Mouse (Mus musculus): ENCODE measurements around the gene Maml2. TPM values are rescaled to one million over a fixed set of nuclear protein-coding genes. Genes with fewer than 3 reads are reported as not detected.

Maml2 gene
- total RNA-seq, 1 experiment: 1.9 TPM

GRCm38 (mm10) chr9:13491107-13491506 is 193.3 kb downstream of the Maml2 start:
- in situ Hi-C loops (cut with MboI; ENCODE audit: low sequenced_read_pairs in 2 of 2, unreplicated experiment in 2 of 2): no loop called here
- H3K36me3 ChIP-seq (ENCODE audit: control insufficient read depth, insufficient read depth, low read length, poor library complexity, severe bottlenecking): no peaks in the 10 kb centered on the region
- no peaks in the 10 kb centered on the region for H3K4me1 ChIP-seq (ENCODE audit: control insufficient read depth in 2 of 2, insufficient read depth in 2 of 2, low read length in 2 of 2, poor library complexity in 1 of 2)
- H3K9ac ChIP-seq (ENCODE audit: insufficient read depth, low read depth, low read length, poor library complexity, severe bottlenecking): no peak overlapping the region
- no peak overlapping the region for H3K4me3 ChIP-seq (ENCODE audit: insufficient read depth in 1 of 2, low read depth in 1 of 2, low read length in 2 of 2, poor library complexity in 1 of 2, severe bottlenecking in 1 of 2)
- DNase-seq (ENCODE audit: low read depth, low spot score): no peak
- no peak overlapping the region for H3K27ac ChIP-seq (ENCODE audit: insufficient read depth, low read depth, low read length, poor library complexity, severe bottlenecking)
- no peaks in the 10 kb centered on the region for H3K9me3 ChIP-seq (ENCODE audit: control insufficient read depth, insufficient read depth, low read depth, low read length)
- TF ChIP-seq CHD2 (IDR thresholded peaks at IDR 0.05; ENCODE audit: low read depth, low read length) (no peak), MAFK (IDR thresholded peaks at IDR 0.05; ENCODE audit: insufficient read depth, low read depth, low read length) (no peak), HCFC1 (IDR thresholded peaks at IDR 0.05; ENCODE audit: borderline replicate concordance, insufficient read depth, low read length) (no peak), ZNF384 (IDR thresholded peaks at IDR 0.05; ENCODE audit: low read depth, low read length) (no peak), ZC3H11A (IDR thresholded peaks at IDR 0.05; ENCODE audit: borderline replicate concordance, low read depth, low read length) (no peak)

DNA sequence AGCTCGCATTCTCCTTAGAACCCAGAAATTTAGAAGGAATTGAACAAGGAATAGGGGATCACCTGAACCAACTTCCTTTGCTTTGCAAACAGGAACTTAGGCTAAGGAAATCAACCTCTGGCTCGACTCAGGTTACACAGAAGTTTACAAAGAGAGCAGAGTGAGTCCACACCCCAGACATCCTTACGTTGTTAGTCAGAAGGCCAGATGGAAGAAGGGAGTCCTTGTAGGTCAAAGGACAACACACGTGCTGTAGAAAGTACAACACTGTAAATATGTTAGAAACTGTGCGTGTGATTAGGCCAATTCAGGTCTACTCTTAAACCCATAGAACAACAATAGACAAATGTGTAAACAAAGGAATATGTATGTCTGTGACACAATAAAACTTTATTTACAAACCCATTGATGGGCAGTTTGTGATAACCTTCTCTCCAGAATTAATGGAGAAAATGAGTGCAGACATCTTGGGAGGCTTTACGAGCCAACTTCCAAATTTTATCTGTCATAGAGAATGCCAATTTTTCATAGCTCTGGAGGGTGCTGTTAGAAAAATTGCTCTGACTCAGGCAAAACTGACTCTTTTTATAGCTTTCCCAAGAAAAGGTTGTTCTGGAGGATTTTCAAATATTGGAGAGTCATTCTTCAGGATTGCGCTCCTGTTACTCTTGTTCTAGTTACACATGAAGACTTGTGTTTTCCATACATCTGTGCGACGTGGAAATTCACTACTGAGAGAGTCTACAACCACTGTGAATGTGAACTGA is 194.3 kb downstream of the Maml2 start:
- Histone ChIP-seq H3K4me3 (ENCODE audit: insufficient read depth in 1 of 2, low read depth in 1 of 2, low read length in 2 of 2, poor library complexity in 1 of 2, severe bottlenecking in 1 of 2) (no peak overlapping the region), H3K27ac (ENCODE audit: insufficient read depth, low read depth, low read length, poor library complexity, severe bottlenecking) (no peak overlapping the region), H3K4me1 (ENCODE audit: control insufficient read depth in 2 of 2, insufficient read depth in 2 of 2, low read length in 2 of 2, poor library complexity in 1 of 2) (no peaks in the 10 kb centered on the region), H3K36me3 (ENCODE audit: control insufficient read depth, insufficient read depth, low read length, poor library complexity, severe bottlenecking) (no peaks in the 10 kb centered on the region), H3K9ac (ENCODE audit: insufficient read depth, low read depth, low read length, poor library complexity, severe bottlenecking) (no peak overlapping the region), H3K9me3 (ENCODE audit: control insufficient read depth, insufficient read depth, low read depth, low read length) (no peaks in the 10 kb centered on the region)
- TF ChIP-seq ZC3H11A (IDR thresholded peaks at IDR 0.05; ENCODE audit: borderline replicate concordance, low read depth, low read length) (no peak), ZNF384 (IDR thresholded peaks at IDR 0.05; ENCODE audit: low read depth, low read length) (no peak), MAFK (IDR thresholded peaks at IDR 0.05; ENCODE audit: insufficient read depth, low read depth, low read length) (no peak), CHD2 (IDR thresholded peaks at IDR 0.05; ENCODE audit: low read depth, low read length) (no peak), HCFC1 (IDR thresholded peaks at IDR 0.05; ENCODE audit: borderline replicate concordance, insufficient read depth, low read length) (no peak)
- in situ Hi-C loops (cut with MboI; ENCODE audit: low sequenced_read_pairs in 2 of 2, unreplicated experiment in 2 of 2): no loop called here
- no peak for DNase-seq (ENCODE audit: low read depth, low spot score)

GRCm38 (mm10) chr9:13492807-13493206 is 195.1 kb downstream of the Maml2 start:
- Histone ChIP-seq H3K4me3 (ENCODE audit: insufficient read depth in 1 of 2, low read depth in 1 of 2, low read length in 2 of 2, poor library complexity in 1 of 2, severe bottlenecking in 1 of 2) (no peak overlapping the region), H3K4me1 (ENCODE audit: control insufficient read depth in 2 of 2, insufficient read depth in 2 of 2, low read length in 2 of 2, poor library complexity in 1 of 2) (peaks cover 0 to 2% of the 10 kb centered on the region in 2 experiments; a peak in 1 of 4 replicates), H3K9me3 (ENCODE audit: control insufficient read depth, insufficient read depth, low read depth, low read length) (no peaks in the 10 kb centered on the region), H3K27ac (ENCODE audit: insufficient read depth, low read depth, low read length, poor library complexity, severe bottlenecking) (no peak overlapping the region), H3K36me3 (ENCODE audit: control insufficient read depth, insufficient read depth, low read length, poor library complexity, severe bottlenecking) (no peaks in the 10 kb centered on the region), H3K9ac (ENCODE audit: insufficient read depth, low read depth, low read length, poor library complexity, severe bottlenecking) (no peak overlapping the region)
- no peak for TF ChIP-seq HCFC1 (IDR thresholded peaks at IDR 0.05; ENCODE audit: borderline replicate concordance, insufficient read depth, low read length)
- TF ChIP-seq CHD2 (IDR thresholded peaks at IDR 0.05; ENCODE audit: low read depth, low read length): no peak
- no peak for TF ChIP-seq ZNF384 (IDR thresholded peaks at IDR 0.05; ENCODE audit: low read depth, low read length)
- no peak for TF ChIP-seq MAFK (IDR thresholded peaks at IDR 0.05; ENCODE audit: insufficient read depth, low read depth, low read length)
- TF ChIP-seq ZC3H11A (IDR thresholded peaks at IDR 0.05; ENCODE audit: borderline replicate concordance, low read depth, low read length): no peak
- DNase-seq (ENCODE audit: low read depth, low spot score): no peak
- in situ Hi-C loops (cut with MboI; ENCODE audit: low sequenced_read_pairs in 2 of 2, unreplicated experiment in 2 of 2): no loop called here

GRCm38 (mm10) chr9:13493746-13494145 is 196.0 kb downstream of the Maml2 start:
- DNase-seq (ENCODE audit: low read depth, low spot score): no peak
- no peaks in the 10 kb centered on the region for H3K36me3 ChIP-seq (ENCODE audit: control insufficient read depth, insufficient read depth, low read length, poor library complexity, severe bottlenecking)
- TF ChIP-seq HCFC1 (IDR thresholded peaks at IDR 0.05; ENCODE audit: borderline replicate concordance, insufficient read depth, low read length) (no peak), ZC3H11A (IDR thresholded peaks at IDR 0.05; ENCODE audit: borderline replicate concordance, low read depth, low read length) (no peak), CHD2 (IDR thresholded peaks at IDR 0.05; ENCODE audit: low read depth, low read length) (no peak), MAFK (IDR thresholded peaks at IDR 0.05; ENCODE audit: insufficient read depth, low read depth, low read length) (no peak)
- H3K4me3 ChIP-seq (ENCODE audit: insufficient read depth in 1 of 2, low read depth in 1 of 2, low read length in 2 of 2, poor library complexity in 1 of 2, severe bottlenecking in 1 of 2): no peak overlapping the region
- in situ Hi-C loops (cut with MboI; ENCODE audit: low sequenced_read_pairs in 2 of 2, unreplicated experiment in 2 of 2): no loop called here
- H3K4me1 ChIP-seq (ENCODE audit: control insufficient read depth in 2 of 2, insufficient read depth in 2 of 2, low read length in 2 of 2, poor library complexity in 1 of 2): peaks cover 2 to 3% of the 10 kb centered on the region in 2 experiments; a peak in 1 of 4 replicates
- H3K9ac ChIP-seq (ENCODE audit: insufficient read depth, low read depth, low read length, poor library complexity, severe bottlenecking): no peak overlapping the region
- no peaks in the 10 kb centered on the region for H3K9me3 ChIP-seq (ENCODE audit: control insufficient read depth, insufficient read depth, low read depth, low read length)
- H3K27ac ChIP-seq (ENCODE audit: insufficient read depth, low read depth, low read length, poor library complexity, severe bottlenecking): no peak overlapping the region
